Mouse (Mus musculus): Measurements from ENCODE around the gene Slco2a1.

- no peak for TF ChIP-seq SRF (IDR thresholded peaks at IDR 0.05; ENCODE audit: control insufficient read depth, insufficient read length, low read depth)
- no peak for TF ChIP-seq POLR2A (IDR thresholded peaks at IDR 0.05; ENCODE audit: insufficient read length, low read depth)
- TF ChIP-seq MYOD1 (IDR thresholded peaks at IDR 0.05; ENCODE audit: control insufficient read depth in 1 of 3, insufficient read length in 2 of 3, low read depth in 2 of 3): no peak
- no peak for TF ChIP-seq USF1 (IDR thresholded peaks at IDR 0.05; ENCODE audit: low read depth)
- no peak for TF ChIP-seq REST (IDR thresholded peaks at IDR 0.05; ENCODE audit: insufficient read depth, insufficient read length)
- TF ChIP-seq POLR2AphosphoS2 (IDR thresholded peaks at IDR 0.05; ENCODE audit: insufficient read length, low read depth): no peak
- TF ChIP-seq MAX (IDR thresholded peaks at IDR 0.05; ENCODE audit: low read depth): no peak
- TF ChIP-seq TCF12 (IDR thresholded peaks at IDR 0.05; ENCODE audit: insufficient read depth, poor library complexity, severe bottlenecking): no peak
- TF ChIP-seq CEBPB (IDR thresholded peaks at IDR 0.05; ENCODE audit: insufficient read depth, poor library complexity, severe bottlenecking): no peak
- no peak for TF ChIP-seq TCF3 (IDR thresholded peaks at IDR 0.05; ENCODE audit: insufficient read length, low read depth)
Observed at GRCm38 (mm10) chr9:103120231-103120630, 131.7 kb downstream of the Slco2a1 start.
